Mouse (Mus musculus) neural tube, embryonic 10.5 days (tissue): Measurements from ENCODE around the gene Ube2l6.
A peak's percentile ranks its signal among the peaks of the same experiment; 100 is the strongest.

ENCODE experiments used
- DNase-seq: peaks from one replicate; pipeline ENCODE4 v3.0.0-alpha.2; 2017; ENCODE audit warnings: low spot score; ENCODE audit errors: extremely low spot score

Ube2l6 gene

GRCm38 (mm10) chr2:84798493-84798921 lies at the start of gene Ube2l6:
Ube2l6 (plus strand) TSS chr2:84798828.
- peak; percentile 72 for DNase-seq

GRCm38 (mm10) chr2:84750115-84750514 lies 48.5 kb upstream of the Ube2l6 start:
- DNase-seq, result no peak

GRCm38 (mm10) chr2:84756245-84756644 lies 42.4 kb upstream of the Ube2l6 start:
- no peak for DNase-seq

- DNase-seq, result no peak
Observed at GRCm38 (mm10) chr2:84757026-84757682, 41.5 kb upstream of the Ube2l6 start.

- DNase-seq, result no peak
Observed at GRCm38 (mm10) chr2:84758542-84759127, 40.0 kb upstream of the Ube2l6 start.

GRCm38 (mm10) chr2:84760777-84761176 lies 37.9 kb upstream of the Ube2l6 start:
- DNase-seq, result no peak

- no peak for DNase-seq
Observed at GRCm38 (mm10) chr2:84761309-84761708, 37.3 kb upstream of the Ube2l6 start.

GRCm38 (mm10) chr2:84761840-84762239 lies 36.8 kb upstream of the Ube2l6 start:
- DNase-seq, result no peak

GRCm38 (mm10) chr2:84762295-84762694 lies 36.3 kb upstream of the Ube2l6 start:
- DNase-seq, result no peak

GRCm38 (mm10) chr2:84762818-84763217 lies 35.8 kb upstream of the Ube2l6 start:
- no peak for DNase-seq

GRCm38 (mm10) chr2:84770501-84770900 lies 28.1 kb upstream of the Ube2l6 start:
- DNase-seq, result no peak

- DNase-seq, result no peak
Observed at GRCm38 (mm10) chr2:84772454-84772853, 26.2 kb upstream of the Ube2l6 start.

- no peak for DNase-seq
Observed at GRCm38 (mm10) chr2:84773195-84773594, 25.4 kb upstream of the Ube2l6 start.

- peak; percentile 82 for DNase-seq
Observed at GRCm38 (mm10) chr2:84774751-84775150, 23.9 kb upstream of the Ube2l6 start.

- peak; percentile 45 for DNase-seq
Observed at GRCm38 (mm10) chr2:84775241-84775640, 23.4 kb upstream of the Ube2l6 start, which contains the start of gene Serping1. Serping1 (minus strand) TSS chr2:84775444.

- DNase-seq, result no peak
Observed at GRCm38 (mm10) chr2:84775665-84776064, 23.0 kb upstream of the Ube2l6 start.

GRCm38 (mm10) chr2:84777706-84778105 lies 20.9 kb upstream of the Ube2l6 start:
- no peak for DNase-seq

- no peak for DNase-seq
Observed at GRCm38 (mm10) chr2:84779210-84779609, 19.4 kb upstream of the Ube2l6 start.

GRCm38 (mm10) chr2:84783315-84783714 lies 15.3 kb upstream of the Ube2l6 start:
- DNase-seq, result no peak

GRCm38 (mm10) chr2:84783840-84784566 lies 14.6 kb upstream of the Ube2l6 start:
- no peak for DNase-seq

GRCm38 (mm10) chr2:84788316-84788715 lies 10.3 kb upstream of the Ube2l6 start:
- DNase-seq, result no peak

GRCm38 (mm10) chr2:84790418-84790817 lies 8.2 kb upstream of the Ube2l6 start:
- DNase-seq, result no peak
